Mouse (Mus musculus) embryo, embryonic 11.5 days (tissue): ENCODE measurements around the gene Tsen15.

Experiments used
- DNase-seq: peaks from one replicate; pipeline ENCODE4 v3.0.0-alpha.2; 2012; ENCODE audit warnings: low read depth, low spot score

The Tsen15 gene

DNA sequence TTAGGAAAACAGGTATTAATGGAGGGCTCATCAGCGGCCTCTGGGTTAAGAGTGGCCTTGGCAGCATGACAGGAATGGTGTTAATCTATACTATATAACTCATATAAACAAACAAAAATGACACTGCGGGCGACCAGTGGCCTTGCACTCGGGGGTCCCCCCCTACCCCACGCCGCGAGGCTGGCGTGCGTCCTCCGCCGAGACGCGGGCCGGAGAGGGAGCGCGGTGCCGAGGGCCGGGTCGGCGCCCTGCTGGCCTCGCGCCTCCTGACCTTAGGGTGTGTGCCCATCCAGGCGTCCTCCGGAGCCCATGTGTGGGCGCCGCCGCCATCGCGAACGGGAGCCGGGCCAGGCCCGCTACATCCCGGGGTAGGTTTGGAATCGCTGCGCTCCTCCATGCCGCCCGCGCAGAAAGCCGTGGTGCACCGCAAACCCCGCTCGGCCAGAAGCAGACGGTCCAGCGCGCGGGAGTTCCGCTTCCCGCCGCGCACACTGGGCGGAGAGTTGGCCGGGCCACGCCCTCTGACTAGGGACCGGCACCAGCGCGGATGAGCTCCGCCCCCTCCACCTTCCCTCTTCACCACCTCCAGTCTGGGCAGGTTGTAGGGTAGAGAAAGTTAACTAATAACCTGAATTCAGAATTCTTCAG is at the start of gene Tsen15:
TSS of gene Tsen15 (minus strand) at position 501 of the 648 bp plus-strand sequence.
- DNase-seq = peak; percentile 65

DNA sequence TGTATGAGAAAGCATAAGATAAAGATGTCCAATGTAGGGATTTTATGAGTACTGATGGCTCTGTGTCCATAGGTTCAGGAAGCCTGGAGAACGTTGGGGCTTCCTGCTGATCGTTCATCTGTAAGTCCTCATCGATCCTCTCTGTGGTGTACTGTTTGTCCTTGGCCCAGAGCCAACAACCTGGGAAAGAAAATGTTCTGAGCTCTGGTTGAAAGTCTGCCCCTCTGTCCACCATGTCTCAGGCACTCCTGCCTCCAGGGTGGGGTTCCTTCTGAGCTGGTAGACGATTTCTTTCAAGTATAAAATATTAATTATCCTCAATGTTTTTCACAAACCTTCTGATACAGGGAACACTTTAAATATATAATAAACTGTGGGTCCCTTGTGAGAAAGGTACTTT is 47.7 kb upstream of the Tsen15 start:
- DNase-seq = no peak

DNA sequence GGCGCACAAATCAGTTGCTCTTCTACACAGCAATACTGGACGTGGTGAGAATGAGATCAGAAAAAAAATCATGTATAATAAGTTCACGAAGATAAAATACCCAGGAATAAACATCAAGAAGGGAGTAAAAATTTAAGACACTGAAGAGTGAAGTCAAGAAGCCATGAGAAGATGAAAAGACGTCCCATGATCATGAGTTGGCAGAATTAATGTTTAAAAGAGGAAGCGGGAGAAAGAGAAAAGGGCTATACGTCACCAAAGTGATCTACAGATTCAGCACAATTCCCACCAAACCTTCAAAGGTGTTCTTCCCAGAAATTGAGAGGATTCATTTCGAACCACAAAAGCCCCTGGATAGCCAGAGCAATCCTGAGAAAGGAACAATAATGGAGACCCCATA is 43.3 kb upstream of the Tsen15 start:
- no peak for DNase-seq

DNA sequence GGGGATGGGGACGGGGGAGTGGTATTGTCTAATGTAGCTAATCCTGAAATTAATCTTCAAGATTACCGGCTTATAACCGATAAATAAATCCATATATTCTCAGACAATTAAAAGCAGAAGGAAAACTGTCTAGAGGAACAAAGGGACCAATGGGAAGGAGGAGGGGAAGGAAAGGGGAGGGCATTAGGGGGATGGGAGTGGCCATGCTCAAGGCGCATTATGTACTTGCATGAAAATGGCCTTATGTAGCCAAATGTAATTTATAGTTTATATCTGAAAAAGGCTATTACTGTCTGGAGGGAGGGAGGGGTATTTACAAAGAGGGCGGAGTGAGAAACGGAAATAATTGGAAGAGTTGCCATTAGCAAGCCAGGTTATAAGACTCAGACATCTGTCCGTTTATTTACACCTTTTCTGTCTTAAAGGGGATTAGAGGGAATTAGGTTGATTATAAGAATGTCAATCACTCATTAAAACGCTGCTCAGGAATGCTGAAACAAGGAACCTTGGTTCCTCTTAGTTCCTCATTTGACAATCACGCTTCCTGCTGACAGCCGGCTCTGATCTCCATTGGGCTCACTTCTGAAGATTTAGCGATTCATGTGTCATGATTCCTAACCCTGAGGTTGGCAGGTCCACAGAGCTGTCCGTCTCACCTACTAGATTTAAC is 41.6 kb upstream of the Tsen15 start:
- no peak for DNase-seq

DNA sequence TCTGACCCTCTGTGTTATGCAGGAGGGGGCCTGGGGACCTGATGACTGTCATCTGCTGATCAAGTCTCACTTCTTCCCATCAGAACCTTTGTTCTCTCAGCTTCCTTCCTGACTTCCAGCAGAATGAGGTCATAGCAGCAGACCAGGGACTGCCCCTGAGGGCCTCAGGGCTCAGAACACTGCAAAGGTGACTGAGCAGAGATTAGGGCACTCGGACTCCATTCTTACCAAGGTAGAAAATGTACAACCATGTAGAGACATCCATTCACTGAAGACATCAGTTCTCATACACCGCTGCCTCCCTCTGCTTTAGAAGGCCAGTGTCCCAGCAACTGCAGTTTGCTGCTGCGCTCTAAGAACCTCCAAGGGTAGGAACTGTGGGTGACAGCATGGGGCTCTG is 36.6 kb upstream of the Tsen15 start:
- DNase-seq = no peak

DNA sequence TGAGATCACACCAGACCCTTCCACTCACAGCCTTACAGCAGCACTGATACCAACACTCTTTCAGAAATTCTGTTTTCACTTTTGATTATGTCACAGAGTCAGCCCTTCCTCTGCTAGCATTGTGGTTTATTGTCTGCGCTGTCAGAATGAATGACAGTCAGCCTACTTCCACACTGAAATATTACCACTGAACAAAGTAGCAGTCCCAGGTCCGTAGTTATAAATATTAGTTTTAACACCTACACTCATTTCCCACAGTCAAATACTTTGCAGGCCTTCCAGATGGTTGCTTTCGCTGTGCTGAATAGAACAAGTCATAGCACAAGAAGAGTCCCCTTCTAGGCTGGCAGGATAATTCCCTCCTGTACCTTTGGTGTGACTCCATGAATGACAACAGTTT is 35.8 kb upstream of the Tsen15 start:
- no peak for DNase-seq

DNA sequence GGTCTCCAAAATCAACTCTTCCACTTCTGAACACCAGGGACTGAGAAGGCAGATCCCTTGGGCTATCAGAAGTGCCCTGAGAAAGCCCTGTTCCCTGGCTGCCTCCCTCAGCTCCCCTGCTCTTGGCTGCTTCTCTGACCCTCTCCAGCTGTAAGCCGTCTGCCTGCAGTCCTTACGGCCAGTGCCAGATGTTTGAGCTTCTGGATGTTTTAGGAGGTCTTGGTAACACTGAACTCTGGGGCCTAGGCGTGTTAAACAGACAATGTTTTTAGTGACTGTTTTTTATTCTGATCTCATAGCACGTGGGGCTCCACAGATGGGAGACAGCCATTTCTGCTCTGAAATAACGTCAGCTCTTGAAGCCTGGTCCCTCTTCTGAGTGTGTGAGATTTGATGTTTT is 31.1 kb upstream of the Tsen15 start:
- DNase-seq = no peak

DNA sequence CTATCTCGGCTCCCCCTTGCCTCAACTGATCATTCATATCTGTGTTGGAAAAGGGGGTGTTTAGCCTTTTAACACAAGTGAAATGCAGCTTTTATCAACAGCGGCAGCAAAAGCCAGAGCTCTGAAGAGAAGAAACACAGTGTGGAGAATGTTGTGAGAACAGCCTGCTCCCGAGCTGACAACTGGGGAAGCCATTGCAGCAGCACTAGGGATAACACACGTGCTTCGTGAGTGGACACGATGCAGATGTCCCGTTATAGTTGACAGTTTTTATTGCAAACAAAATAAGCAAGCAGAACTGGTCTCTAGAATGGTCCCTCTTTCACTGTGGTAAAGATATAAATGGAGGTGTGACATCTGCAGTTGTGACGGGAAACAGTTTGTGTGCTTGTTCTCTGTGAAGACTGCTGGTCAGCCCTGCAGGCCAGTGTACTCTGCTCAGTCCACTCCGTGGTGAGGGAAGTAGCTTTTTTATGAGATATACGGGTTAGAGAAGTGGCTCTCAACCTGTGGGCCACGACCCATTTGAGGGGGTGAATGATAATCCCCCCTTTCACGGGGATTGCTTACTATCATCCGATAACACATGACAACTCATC is 29.9 kb upstream of the Tsen15 start:
- DNase-seq = no peak

DNA sequence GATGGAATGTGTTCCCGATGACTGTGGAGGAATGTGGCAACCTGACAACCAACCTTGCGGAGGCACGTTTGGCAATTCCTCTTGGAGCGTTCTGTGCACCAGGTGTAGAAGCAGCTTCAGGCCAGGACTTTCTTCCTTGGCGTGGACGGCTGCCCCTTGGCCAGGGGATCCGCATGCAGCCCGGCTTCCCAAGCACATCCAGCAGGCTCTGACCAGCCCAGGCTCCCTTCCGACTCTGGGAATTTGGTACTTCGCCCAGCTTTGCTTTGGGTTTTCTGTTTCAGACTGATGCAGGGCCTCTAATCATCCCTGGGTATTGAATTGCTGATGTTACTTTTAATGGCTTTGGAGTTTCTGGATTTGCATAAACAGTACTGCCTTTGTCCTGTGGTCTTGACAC is 28.0 kb upstream of the Tsen15 start:
- DNase-seq = no peak

DNA sequence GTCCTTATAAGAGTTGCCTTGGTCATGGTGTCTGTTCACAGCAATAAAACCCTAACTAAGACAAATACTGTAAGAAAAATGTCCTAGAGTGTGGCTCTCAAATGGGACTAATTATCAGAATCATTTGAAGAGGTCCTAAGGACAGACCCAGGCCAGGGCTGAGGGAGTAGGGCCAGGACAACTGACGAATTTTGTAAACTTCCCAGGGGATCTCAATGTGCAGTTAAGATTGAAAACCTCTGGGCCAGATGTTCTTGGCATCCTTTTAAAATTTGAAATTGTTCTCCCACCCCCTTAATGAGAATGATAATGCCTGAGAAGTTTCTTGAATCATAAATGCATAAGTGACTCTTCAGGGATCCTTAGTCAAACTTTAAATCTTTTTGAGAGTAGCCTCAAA is 27.5 kb upstream of the Tsen15 start:
- DNase-seq = no peak

DNA sequence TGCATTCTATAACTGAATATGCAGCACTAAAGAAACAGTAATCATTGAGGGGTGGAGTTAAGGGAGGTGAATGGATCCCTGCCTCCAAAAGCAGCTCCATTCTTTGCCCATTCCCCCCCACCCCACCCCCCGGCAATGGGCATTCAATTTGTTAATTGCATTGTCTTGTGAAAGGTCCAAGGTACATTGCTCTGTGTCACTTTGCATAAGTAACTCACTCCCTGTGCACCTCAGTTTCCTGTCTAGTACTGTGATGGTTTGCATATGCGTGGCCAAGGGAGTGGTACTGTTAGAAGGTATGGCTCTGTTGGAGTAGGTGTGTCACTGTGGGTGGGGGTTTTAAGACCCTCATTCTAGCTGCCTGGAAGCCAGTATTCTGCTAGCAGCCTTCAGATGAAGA is 26.6 kb upstream of the Tsen15 start:
- no peak for DNase-seq

DNA sequence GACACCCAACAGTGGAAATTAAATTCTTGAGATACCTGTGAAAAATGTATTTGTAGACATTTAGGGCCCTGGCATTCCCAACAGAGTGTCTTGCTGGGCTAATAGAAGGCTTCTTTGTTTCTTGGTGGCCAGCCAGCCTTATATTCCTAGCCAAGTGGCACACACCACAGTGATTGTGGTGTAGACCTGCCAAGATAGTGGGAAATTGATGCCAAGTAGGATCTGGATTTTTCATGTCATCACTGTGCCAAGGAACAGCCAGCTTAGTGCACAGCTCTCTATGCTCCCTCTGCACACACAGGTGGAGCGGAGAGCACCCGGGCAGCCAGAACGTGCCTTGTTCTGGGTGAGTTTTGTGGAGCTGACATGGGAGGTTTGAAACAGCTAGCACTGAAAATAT is 24.2 kb upstream of the Tsen15 start:
- no peak for DNase-seq

DNA sequence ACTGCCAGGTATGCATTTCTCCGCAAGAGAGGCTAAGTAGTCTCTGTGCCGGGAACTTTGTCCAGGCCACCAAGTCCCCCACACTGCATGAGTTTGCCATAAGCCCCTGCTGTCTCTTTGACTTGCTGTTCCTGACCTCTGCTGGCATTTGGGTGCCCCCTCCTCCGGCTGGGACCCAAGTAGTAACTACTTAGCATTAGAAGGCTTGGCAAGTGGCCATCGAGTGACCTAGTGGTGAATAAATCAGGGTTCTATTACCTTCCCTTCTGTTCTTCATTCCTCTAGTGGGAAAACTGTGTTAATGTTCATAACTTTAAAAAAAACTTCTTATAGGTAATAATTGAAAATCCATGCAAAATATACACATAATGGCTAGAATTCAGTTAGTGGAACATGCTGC is 22.9 kb upstream of the Tsen15 start:
- no peak for DNase-seq

DNA sequence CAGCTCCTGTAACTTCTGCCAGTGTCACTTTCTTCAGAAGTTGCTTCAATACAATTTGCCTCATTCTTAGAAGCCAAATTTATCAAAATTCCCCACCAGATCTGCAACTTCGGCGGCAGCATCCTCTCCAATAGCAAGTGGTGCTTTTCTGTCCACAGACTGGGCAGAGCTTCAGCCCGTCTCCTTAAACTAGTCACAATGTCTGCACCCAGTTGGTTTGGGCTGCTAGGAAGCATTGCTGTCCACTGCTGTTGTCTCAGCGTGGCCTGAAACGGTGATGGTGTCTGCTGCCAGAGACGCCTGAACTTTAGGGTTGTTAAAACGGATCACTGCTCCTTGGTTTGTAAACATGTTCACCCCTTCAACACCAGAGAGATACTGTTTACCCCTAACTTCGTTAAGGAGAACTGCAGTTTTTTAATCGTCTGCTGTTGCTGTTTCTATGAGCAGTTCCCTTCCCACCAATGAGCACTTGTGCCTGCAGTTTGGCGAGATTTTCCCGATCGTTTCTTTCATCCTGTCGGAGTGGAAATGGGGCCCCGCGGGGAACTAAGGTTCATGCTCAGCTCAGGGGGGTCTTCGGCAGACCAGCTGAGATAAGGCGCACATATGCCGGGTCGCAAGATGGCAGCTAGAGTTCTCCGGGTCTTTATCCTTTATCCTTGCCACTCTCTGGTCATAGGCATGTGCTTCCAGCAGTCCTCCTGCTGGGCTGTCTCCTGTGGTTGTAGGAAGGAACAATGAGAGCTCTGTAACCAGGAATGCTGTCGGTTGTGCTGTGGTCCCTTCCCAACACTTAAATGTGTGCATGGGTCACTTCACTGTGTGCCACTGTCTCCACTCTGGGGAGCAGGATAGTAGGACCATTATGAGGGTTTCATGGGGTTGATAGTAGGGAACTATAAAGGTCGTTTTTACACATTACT is 20.8 kb upstream of the Tsen15 start:
- no peak for DNase-seq

DNA sequence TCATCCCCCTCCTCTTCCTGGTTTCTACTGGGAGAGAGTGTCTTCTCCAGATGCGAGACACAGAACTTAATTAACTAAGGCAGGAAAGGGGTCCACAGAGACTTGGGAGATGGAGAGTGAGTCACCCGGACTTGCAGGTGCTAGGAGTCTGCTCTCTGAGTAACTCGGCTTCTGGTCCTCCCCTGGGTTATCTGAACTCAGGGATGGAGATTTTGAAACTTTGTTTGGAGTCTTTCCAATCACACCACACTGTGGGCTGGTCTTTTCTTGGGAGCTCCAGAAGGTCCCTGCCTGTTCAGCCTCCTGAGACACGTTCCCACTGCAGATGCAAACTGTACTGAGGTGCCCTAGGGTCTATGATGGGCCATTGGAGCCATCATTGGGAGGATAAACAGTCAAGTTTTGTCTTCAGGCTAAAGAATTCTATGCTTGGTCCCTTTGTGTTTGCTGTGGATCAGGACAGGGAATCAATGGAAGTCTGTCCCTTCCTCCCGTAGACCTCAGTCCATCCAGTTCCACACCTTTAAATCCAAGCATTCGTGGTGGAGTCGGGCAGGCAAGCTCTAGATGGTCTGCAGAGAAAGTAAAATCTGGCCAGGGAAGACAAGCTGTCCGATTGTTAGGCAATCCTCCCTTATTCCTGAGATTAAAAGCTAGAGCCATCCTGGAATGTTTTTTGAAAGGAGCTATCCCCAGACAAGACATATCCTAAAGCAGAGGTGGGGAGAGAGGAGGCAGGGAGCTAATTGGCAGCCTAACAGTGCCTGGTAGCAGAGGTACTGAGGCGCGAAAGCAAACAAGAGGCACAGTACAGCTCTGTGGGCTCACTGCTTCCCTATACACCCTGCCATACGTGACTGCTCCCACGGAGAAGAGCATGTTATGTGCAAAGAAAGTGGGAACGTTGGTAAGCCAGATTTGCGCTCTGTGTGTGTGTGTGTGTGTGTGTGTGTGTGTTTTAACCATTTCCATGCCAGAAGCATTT is 14.4 kb upstream of the Tsen15 start:
- no peak for DNase-seq

DNA sequence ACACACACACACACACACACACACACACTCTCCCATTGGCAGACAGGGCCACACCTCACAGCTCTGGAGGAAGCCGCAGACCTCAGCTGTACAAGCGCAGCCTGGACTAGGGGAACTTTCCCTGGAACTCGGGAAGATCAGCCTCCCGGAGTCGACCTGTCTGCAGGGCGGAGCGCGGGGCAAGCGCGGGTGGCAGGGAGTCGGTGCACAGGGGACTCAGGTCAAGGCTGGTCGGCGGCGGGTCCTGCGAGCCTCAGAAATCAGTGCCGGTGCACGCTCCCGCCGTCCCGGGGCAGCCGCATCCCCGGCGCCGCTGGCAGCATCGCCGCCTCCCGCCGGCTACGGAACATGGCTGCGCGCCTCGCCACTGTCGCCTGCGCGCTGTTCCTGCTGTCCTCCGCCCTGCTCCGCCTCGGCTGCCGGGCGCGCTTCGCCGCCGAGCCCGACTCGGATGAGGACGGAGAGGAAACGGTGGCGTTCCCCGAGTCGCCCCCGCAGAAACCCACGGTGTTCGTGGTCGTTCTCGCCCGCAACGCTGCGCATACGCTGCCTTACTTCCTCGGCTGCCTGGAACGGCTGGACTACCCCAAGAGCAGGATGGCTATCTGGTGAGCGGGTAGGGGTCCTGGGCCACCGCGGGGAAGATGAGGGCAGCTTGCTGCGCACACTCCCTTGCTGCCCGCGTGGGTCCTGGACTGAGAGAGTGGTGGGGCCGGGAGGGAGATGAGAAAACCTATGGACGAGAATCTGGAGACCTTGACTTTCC is 13.5 kb upstream of the Tsen15 start, which contains the start of gene Colgalt2:
TSS of gene Colgalt2 (plus strand) at position 41 of the 766 bp plus-strand sequence.
- DNase-seq = no peak

DNA sequence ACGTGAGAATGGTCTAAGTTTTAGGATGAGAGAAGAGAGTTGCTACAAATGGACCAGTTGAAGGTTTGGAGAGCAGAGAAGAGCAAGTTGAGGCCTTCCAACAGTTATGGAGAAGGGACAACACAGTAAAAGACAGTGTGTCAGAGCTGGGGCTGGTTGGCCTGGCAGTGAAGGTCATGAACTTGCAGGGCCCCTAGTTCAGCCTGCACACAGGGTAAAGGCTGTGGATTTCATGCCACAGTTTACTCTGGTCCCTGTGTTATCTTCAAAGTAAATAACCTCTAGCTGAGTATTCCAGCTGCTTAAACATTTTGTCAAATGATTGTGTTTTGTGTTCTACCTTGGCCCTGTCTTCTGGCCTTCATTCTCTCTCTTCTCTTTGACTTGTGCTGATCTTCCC is 12.2 kb upstream of the Tsen15 start:
- DNase-seq = no peak

DNA sequence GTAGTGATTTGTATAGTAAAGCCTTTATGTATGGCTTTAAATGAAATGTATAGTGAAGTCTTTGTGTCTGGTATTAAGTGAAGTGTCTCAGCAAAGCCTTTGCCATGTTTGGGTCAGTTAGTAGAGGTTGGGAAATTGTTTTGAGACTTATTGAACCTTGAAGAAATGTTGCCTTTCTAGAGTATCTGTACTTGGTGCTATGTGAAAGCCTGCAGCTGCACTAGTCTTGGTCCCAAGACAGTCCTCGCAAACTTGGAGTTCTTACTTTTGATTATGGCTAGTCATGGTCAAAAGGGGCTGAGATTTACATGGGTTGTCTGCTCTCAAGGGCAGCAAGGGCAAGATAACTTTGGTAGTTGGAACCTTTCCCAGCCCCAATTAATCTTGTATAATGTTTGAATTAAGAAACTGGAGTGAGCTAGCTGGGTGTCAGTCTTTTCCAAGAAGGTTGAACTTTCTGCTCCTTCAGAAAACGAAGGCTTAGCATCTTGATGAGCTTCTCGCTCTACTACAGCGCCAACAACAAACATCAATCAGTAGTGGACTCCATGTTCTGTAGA is 8.5 kb upstream of the Tsen15 start:
- no peak for DNase-seq

DNA sequence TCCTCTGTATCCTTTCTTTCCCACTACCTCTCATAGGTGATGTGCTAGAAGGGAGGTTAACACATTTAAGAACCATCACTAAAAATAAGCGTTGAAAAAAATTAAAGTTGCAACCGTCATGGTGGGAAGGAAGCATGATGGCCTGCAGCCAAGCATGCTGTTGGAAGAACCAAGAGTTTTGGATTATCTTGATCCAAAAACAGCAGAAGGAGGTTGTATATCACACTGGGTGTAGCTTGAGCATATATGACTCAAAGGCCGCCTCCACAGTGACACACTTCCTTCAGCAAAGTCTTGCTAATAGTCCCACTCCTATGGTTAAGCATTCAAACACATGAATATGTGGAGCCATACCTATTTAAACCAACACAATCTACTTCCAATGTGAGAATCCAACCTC is 7.6 kb upstream of the Tsen15 start:
- no peak for DNase-seq

DNA sequence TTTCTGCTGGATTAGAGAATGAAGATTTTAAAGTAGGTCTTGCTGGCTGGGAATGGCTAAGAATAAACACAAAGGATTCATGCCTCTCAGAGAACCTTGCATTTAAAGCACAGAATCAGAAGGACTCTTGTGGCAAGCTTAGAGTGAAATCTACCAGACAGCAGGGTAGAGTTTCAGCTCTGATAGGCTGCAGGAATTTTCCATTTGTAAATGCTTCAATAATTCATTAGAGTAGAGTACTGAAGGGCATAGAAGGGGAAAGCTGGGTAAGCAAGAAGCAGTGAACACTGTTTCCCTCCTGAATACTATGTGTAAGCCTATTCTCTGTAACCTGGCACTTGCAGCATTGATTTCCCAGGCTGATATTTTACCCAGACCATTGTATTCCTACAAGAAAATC is 2.8 kb upstream of the Tsen15 start:
- no peak for DNase-seq
